Mouse (Mus musculus): ENCODE results near the gene Nav2. TPM values are rescaled to one million over a fixed set of nuclear protein-coding genes. Genes with fewer than 3 reads are reported as not detected.

Gene Nav2
- total RNA-seq, 2 experiments from 2014 or later, result 116 to 131 TPM

- DNase-seq (ENCODE audit: extremely low spot score in 1 of 2, low spot score in 2 of 2), result no peak
- intact Hi-C loops (cut with DNase I), result loop anchor here (2.0 to 5.0 kb wide), 3 partner anchors 57 to 113 kb away; no protein-coding TSS in a partner anchor
Observed at GRCm38 (mm10) chr7:49246240-49246578, 337.7 kb downstream of the Nav2 start.

- intact Hi-C loops (cut with DNase I), result loop anchor here (2.0 to 5.0 kb wide), 3 partner anchors 58 to 114 kb away; no protein-coding TSS in a partner anchor
- DNase-seq (ENCODE audit: extremely low spot score in 1 of 2, low spot score in 2 of 2), result peak in 1 of 2 experiments; percentile 67
Observed at GRCm38 (mm10) chr7:49246584-49247481, 338.3 kb downstream of the Nav2 start.

GRCm38 (mm10) chr7:49247744-49248331 is 339.3 kb downstream of the Nav2 start:
- DNase-seq (ENCODE audit: extremely low spot score in 1 of 2, low spot score in 2 of 2), result peak; percentile 72 to 73
- intact Hi-C loops (cut with DNase I), result loop anchor here (2.0 to 5.0 kb wide), 3 partner anchors 59 to 115 kb away; no protein-coding TSS in a partner anchor

- DNase-seq (ENCODE audit: extremely low spot score in 1 of 2, low spot score in 2 of 2), result peak; percentile 59
- intact Hi-C loops (cut with DNase I), result loop anchor here (5.0 kb wide), 1 partner anchor 96 kb away; no protein-coding TSS in a partner anchor
Observed at GRCm38 (mm10) chr7:49248333-49249086, 340.0 kb downstream of the Nav2 start.

GRCm38 (mm10) chr7:49249462-49249861 is 340.9 kb downstream of the Nav2 start:
- DNase-seq (ENCODE audit: extremely low spot score in 1 of 2, low spot score in 2 of 2), result no peak
- intact Hi-C loops (cut with DNase I), result loop anchor here (5.0 kb wide), 1 partner anchor 97 kb away; no protein-coding TSS in a partner anchor

- intact Hi-C loops (cut with DNase I), result loop anchor here (2.0 to 5.0 kb wide), 2 partner anchors 23 to 98 kb away; no protein-coding TSS in a partner anchor
- DNase-seq (ENCODE audit: extremely low spot score in 1 of 2, low spot score in 2 of 2), result peak; percentile 87 to 88
Observed at GRCm38 (mm10) chr7:49249996-49250395, 341.5 kb downstream of the Nav2 start.

- intact Hi-C loops (cut with DNase I), result loop anchor here (2.0 kb wide), 1 partner anchor 22 kb away; no protein-coding TSS in a partner anchor
- DNase-seq (ENCODE audit: extremely low spot score in 1 of 2, low spot score in 2 of 2), result no peak
Observed at GRCm38 (mm10) chr7:49250581-49251307, 342.2 kb downstream of the Nav2 start.

- intact Hi-C loops (cut with DNase I), result loop anchor here (2.0 kb wide), 1 partner anchor 22 kb away; no protein-coding TSS in a partner anchor
Observed at GRCm38 (mm10) chr7:49251308-49251638, 342.8 kb downstream of the Nav2 start.

GRCm38 (mm10) chr7:49252444-49252843 is 343.9 kb downstream of the Nav2 start:
- intact Hi-C loops (cut with DNase I), result no loop called here
- DNase-seq (ENCODE audit: extremely low spot score in 1 of 2, low spot score in 2 of 2), result no peak

More at GRCm38 (mm10) chr7:49251308-49251638, 342.8 kb downstream of the Nav2 start:
- no peak for DNase-seq (ENCODE audit: extremely low spot score in 1 of 2, low spot score in 2 of 2)

- DNase-seq (ENCODE audit: extremely low spot score in 1 of 2, low spot score in 2 of 2), result no peak
- intact Hi-C loops (cut with DNase I), result no loop called here
Observed at GRCm38 (mm10) chr7:49252902-49253301, 344.4 kb downstream of the Nav2 start.

GRCm38 (mm10) chr7:49255053-49255452 is 346.5 kb downstream of the Nav2 start:
- intact Hi-C loops (cut with DNase I), result no loop called here
- DNase-seq (ENCODE audit: extremely low spot score in 1 of 2, low spot score in 2 of 2), result no peak

- DNase-seq (ENCODE audit: extremely low spot score in 1 of 2, low spot score in 2 of 2), result no peak
- intact Hi-C loops (cut with DNase I), result no loop called here
Observed at GRCm38 (mm10) chr7:49257234-49257906, 348.9 kb downstream of the Nav2 start.

GRCm38 (mm10) chr7:49258088-49258487 is 349.6 kb downstream of the Nav2 start:
- DNase-seq (ENCODE audit: extremely low spot score in 1 of 2, low spot score in 2 of 2), result no peak
- intact Hi-C loops (cut with DNase I), result no loop called here

- intact Hi-C loops (cut with DNase I), result no loop called here
- DNase-seq (ENCODE audit: extremely low spot score in 1 of 2, low spot score in 2 of 2), result no peak
Observed at GRCm38 (mm10) chr7:49261941-49262511, 353.5 kb downstream of the Nav2 start.

GRCm38 (mm10) chr7:49266422-49266821 is 357.9 kb downstream of the Nav2 start:
- DNase-seq (ENCODE audit: extremely low spot score in 1 of 2, low spot score in 2 of 2), result peak in 1 of 2 experiments; percentile 68
- intact Hi-C loops (cut with DNase I), result no loop called here

GRCm38 (mm10) chr7:49267621-49268325 is 359.3 kb downstream of the Nav2 start:
- intact Hi-C loops (cut with DNase I), result no loop called here
- DNase-seq (ENCODE audit: extremely low spot score in 1 of 2, low spot score in 2 of 2), result peak in 1 of 2 experiments; percentile 66

GRCm38 (mm10) chr7:49268401-49268921 is 359.9 kb downstream of the Nav2 start:
- intact Hi-C loops (cut with DNase I), result no loop called here
- no peak for DNase-seq (ENCODE audit: extremely low spot score in 1 of 2, low spot score in 2 of 2)
